Mouse (Mus musculus): ENCODE results near the gene Tmem135.

Gene Tmem135

GRCm38 (mm10) chr7:89242565-89242964 lies 161.5 kb downstream of the Tmem135 start:
- POLR2A ChIA-PET: no interaction called here
- CTCF ChIA-PET: no interaction called here

- POLR2A ChIA-PET: no interaction called here
- CTCF ChIA-PET: no interaction called here
Observed at GRCm38 (mm10) chr7:89242143-89242542, 161.9 kb downstream of the Tmem135 start.

- POLR2A ChIA-PET: interaction anchor here in 1 of 4 experiments (0.7 kb wide), 1 partner anchor 11 kb away, joined by 3 read pairs; no protein-coding TSS in a partner anchor
- CTCF ChIA-PET: no interaction called here
Observed at GRCm38 (mm10) chr7:89239592-89239991, 164.4 kb downstream of the Tmem135 start.

GRCm38 (mm10) chr7:89236592-89236991 lies 167.4 kb downstream of the Tmem135 start:
- POLR2A ChIA-PET: no interaction called here
- CTCF ChIA-PET: no interaction called here

GRCm38 (mm10) chr7:89235974-89236507 lies 168.0 kb downstream of the Tmem135 start:
- POLR2A ChIA-PET: interaction anchor here in 1 of 4 experiments (1.5 kb wide), 1 partner anchor 11 kb away, joined by 3 read pairs; no protein-coding TSS in a partner anchor

GRCm38 (mm10) chr7:89232499-89233145 lies 171.4 kb downstream of the Tmem135 start:
- ChIA-PET POLR2A (interaction anchor here in 1 of 4 experiments (0.6 kb wide), 1 partner anchor 878 kb away, joined by 3 read pairs; no protein-coding TSS in a partner anchor), CTCF (no interaction called here)

More at GRCm38 (mm10) chr7:89235974-89236507, 168.0 kb downstream of the Tmem135 start:
- CTCF ChIA-PET: no interaction called here

GRCm38 (mm10) chr7:89231200-89231790 lies 172.7 kb downstream of the Tmem135 start:
- CTCF ChIA-PET: no interaction called here

GRCm38 (mm10) chr7:89222609-89223008 lies 181.4 kb downstream of the Tmem135 start:
- CTCF ChIA-PET: interaction anchor here in 1 of 4 experiments (0.6 kb wide), 1 partner anchor 169 kb away, joined by 3 read pairs; no protein-coding TSS in a partner anchor
- POLR2A ChIA-PET: no interaction called here

More at GRCm38 (mm10) chr7:89231200-89231790, 172.7 kb downstream of the Tmem135 start:
- POLR2A ChIA-PET: interaction anchor here in 1 of 4 experiments (0.9 to 1.2 kb wide), 3 partner anchors 20 to 76 kb away, joined by 3 read pairs; no protein-coding TSS in a partner anchor

GRCm38 (mm10) chr7:89216628-89217027 lies 187.4 kb downstream of the Tmem135 start:
- CTCF ChIA-PET: no interaction called here

GRCm38 (mm10) chr7:89216118-89216517 lies 187.9 kb downstream of the Tmem135 start:
- CTCF ChIA-PET: no interaction called here
- POLR2A ChIA-PET: interaction anchor here in 1 of 4 experiments (0.8 kb wide), 1 partner anchor 9 kb away, joined by 3 read pairs; no protein-coding TSS in a partner anchor

More at GRCm38 (mm10) chr7:89216628-89217027, 187.4 kb downstream of the Tmem135 start:
- POLR2A ChIA-PET: interaction anchor here in 2 of 4 experiments (0.6 to 0.8 kb wide), 2 partner anchors 10 to 11 kb away, joined by 3 read pairs; no protein-coding TSS in a partner anchor

- CTCF ChIA-PET: no interaction called here
- POLR2A ChIA-PET: interaction anchor here in 1 of 4 experiments (0.8 kb wide), 1 partner anchor 13 kb away, joined by 3 read pairs; no protein-coding TSS in a partner anchor
Observed at GRCm38 (mm10) chr7:89215714-89216113, 188.3 kb downstream of the Tmem135 start.

GRCm38 (mm10) chr7:89210506-89210905 lies 193.5 kb downstream of the Tmem135 start:
- POLR2A ChIA-PET: interaction anchor here in 1 of 4 experiments (1.4 kb wide), 1 partner anchor 21 kb away, joined by 3 read pairs; no protein-coding TSS in a partner anchor
- CTCF ChIA-PET: no interaction called here

- POLR2A ChIA-PET: interaction anchor here in 3 of 4 experiments (0.6 kb wide), 3 partner anchors 11 to 18 kb away, joined by 3 read pairs; no protein-coding TSS in a partner anchor
- CTCF ChIA-PET: no interaction called here
Observed at GRCm38 (mm10) chr7:89206165-89206564, 197.9 kb downstream of the Tmem135 start.

- POLR2A ChIA-PET: interaction anchor here in 3 of 4 experiments (0.6 to 0.9 kb wide), 4 partner anchors 12 to 18 kb away, joined by 3 read pairs; no protein-coding TSS in a partner anchor
- CTCF ChIA-PET: no interaction called here
Observed at GRCm38 (mm10) chr7:89205402-89205801, 198.6 kb downstream of the Tmem135 start.

GRCm38 (mm10) chr7:89203144-89203543 lies 200.9 kb downstream of the Tmem135 start:
- CTCF ChIA-PET: no interaction called here

GRCm38 (mm10) chr7:89201954-89202353 lies 202.1 kb downstream of the Tmem135 start:
- ChIA-PET POLR2A (interaction anchor here in 1 of 4 experiments (0.6 kb wide), 1 partner anchor 13 kb away, joined by 3 read pairs; no protein-coding TSS in a partner anchor), CTCF (no interaction called here)

More at GRCm38 (mm10) chr7:89203144-89203543, 200.9 kb downstream of the Tmem135 start:
- POLR2A ChIA-PET: no interaction called here

GRCm38 (mm10) chr7:89198499-89198898 lies 205.5 kb downstream of the Tmem135 start:
- ChIA-PET POLR2A (no interaction called here), CTCF (no interaction called here)

- POLR2A ChIA-PET: no interaction called here
- CTCF ChIA-PET: no interaction called here
Observed at GRCm38 (mm10) chr7:89193459-89193858, 210.6 kb downstream of the Tmem135 start.

- POLR2A ChIA-PET: no interaction called here
- CTCF ChIA-PET: interaction anchor here in 1 of 4 experiments (0.6 kb wide), 1 partner anchor 1573 kb away, joined by 3 read pairs; no protein-coding TSS in a partner anchor
Observed at GRCm38 (mm10) chr7:89183928-89184327, 220.1 kb downstream of the Tmem135 start.

- CTCF ChIA-PET: no interaction called here
- POLR2A ChIA-PET: no interaction called here
Observed at GRCm38 (mm10) chr7:89182943-89183342, 221.1 kb downstream of the Tmem135 start.
